Mouse (Mus musculus) ES-Bruce4 (cell line): ENCODE measurements around the gene Pak7.

Experiments
- CTCF ChIP-seq: IDR thresholded peaks from one replicate; pipeline ENCODE4 v1.8.1; 2011; ENCODE audit warnings: low read depth, low read length
- EP300 ChIP-seq: IDR thresholded peaks from 2 replicates; pipeline ENCODE4 v1.6.1; 2011; ENCODE audit warnings: low read depth, low read length; ENCODE audit not compliant: insufficient read depth

DNA sequence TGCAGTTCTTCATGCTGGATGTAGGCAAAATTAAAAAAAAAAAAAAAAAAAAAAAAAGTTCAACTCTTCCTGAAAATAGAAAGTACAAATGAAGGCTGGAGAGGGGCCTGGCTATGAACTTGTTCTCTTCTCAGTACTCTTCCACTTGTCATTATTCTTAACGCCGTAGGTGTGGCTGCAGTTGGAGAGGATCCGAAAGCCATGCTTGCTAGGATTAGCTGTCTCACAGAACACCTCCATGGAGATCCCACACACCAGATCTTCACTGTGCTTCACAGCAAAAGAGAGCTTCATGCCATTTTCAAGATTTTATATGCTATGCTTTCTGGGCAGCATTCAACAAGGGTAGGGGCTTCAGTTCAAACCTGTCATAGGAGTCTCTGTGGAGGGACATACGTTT, 14.8 kb upstream of the Pak7 start:
- TF ChIP-seq EP300: no peak
- no peak for TF ChIP-seq CTCF
